Mouse (Mus musculus): ENCODE data around the gene Arih2.

Gene Arih2

DNA sequence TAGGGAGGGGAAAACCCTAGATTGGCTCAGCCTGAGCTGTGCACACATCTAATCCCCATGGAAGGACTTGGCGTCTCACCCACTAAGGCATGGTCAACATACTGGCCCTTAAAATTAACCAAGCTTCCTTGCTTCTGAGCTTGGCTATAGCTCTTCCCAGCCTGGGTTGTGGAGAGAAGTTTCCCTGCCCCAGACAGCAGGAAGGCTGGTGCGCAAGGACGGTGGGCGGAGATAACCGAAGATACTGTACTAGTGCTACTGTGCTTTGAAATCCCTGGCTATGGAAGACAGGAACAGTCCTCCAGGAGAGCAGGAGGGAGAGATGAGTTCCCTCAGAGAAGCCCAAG lies 69.9 kb downstream of the Arih2 start:
- DNase-seq (ENCODE audit: low spot score) = no peak

DNA sequence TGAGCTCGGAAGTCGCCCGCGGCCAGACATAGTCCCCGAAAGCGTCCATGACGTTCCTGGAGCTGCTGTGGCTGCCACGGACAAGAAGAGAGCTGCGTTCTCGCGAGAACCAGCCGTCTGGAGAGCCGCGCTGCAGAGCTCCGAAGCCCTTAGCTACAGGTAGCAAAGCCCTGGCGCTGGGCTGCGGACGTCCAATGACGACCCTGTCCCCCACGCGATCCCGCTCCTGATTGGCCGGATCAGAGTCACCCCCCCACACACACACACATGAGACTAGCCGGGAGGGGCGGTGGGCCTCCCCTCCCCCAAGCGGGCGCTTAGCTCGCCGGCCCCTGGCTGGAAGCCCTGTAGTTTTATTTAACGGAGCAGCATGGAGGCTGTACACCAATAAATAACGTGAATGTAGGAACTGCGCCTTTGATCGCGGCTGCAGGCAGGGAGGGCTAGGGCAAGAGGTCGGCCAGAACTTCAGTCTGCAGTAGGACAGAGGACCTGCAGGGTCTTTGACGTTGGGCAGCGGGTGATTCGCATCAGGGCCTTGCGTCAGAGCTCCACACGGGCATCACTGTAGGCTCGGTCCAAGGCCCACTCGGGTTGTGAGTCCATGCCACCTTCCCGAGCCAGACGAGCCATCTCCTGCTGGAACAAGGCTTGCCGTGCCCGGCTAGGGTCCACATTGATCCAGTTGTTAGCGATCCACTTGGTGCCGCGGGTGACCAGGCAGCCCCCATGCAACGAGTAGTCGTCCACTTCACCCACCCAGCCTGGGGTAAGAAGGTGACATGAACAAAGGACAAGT lies 70.4 kb downstream of the Arih2 start, which contains the start of gene Wdr6:
Wdr6 (minus strand) TSS at position 195 of the 799 bp plus-strand sequence.
- DNase-seq (ENCODE audit: low spot score) = peak; percentile 96

DNA sequence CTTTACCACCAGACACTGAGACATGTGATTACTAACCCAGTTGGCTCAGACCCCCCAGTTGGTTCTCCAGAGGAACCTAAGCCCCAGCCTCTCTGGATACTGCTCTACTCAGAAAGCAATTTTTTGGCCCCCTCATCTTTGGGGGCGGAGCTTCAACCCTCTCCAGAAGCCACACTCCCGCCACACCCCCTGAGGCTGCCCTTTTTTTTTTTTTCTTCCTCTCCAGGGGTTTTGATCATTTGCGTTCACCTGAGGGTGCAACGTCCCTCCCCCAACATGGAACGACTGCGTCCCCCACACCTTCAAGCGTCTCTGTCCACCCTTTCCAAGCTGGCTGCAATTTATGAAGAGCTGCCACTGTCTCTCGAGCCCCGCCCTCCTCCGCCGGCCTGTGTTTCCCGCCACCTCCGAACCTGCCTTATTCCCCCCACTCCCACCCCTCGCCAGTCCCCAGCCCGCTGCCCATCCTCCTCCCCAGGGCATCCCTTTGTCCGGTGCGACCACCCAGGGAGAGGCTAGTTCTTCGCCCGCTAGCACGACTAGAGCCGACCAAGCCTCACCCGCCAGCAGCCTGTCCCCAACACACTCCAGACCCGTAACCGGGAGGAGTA lies 71.1 kb downstream of the Arih2 start:
- DNase-seq (ENCODE audit: low spot score) = peak; percentile 54

DNA sequence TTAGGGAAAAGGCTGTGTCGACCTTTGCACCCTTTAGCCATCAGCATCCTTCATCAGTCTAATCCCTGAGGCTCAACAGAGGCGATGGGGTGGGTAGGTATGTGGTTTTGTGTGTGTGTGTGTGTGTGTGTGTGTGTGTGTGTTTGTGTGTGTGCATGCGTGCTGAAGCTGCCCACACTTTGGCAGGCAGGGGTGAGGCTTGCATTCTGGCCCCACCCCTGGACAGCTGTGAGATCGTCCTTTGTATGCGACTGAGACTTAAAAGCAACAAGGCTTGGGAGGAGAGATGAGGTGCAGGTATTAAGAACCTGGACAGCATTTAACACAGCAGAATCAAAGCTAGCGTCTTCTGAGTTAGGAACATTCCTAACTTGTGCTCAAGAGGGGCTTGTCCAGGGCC lies 72.2 kb downstream of the Arih2 start:
- DNase-seq (ENCODE audit: low spot score) = no peak

DNA sequence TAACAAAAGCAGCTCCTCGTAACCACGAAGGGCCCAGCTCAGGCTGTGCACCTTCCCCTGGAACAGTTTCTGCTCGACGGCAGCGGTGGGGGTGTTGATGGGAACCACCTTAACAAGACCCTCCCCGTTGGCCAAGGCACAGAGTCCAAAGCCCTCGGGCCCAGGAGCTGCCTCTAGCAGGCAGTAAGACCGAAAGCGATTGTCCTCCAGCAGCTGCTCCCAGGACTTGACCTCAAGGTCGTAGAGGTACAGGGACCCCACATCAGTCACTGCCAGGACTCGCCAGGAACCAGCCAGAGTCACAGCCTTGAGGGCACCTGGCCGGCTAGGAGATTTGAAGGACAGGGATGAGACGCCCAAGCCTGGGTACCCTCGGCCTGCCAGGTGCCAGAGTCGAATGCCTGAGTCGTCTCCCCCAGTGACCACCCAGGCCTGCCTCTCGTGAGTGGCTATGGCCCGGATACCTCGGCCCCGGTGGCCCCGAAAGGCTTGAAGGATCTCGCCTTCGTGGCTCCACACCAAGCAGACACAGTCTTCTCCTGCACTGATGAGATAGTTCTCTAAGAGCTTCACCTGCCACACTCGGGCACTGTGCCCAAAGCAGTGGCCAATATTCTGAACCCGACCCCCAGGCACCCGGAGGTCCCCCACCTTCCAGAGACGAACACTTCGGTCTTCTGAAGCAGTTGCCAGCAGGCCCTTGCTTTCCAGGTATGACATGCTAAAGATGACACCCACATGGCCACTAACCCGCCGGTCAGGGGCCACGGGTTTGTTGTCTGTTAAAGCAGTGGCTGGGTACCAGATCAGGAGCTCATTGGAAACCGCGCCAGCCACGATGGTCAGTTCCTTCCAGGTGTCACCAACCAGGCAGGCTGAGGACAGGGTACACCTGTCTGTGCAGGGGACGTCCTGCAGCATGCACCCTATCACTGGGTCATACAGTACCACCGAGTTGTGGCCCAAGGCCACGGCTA lies 73.6 kb downstream of the Arih2 start:
- DNase-seq (ENCODE audit: low spot score) = no peak

DNA sequence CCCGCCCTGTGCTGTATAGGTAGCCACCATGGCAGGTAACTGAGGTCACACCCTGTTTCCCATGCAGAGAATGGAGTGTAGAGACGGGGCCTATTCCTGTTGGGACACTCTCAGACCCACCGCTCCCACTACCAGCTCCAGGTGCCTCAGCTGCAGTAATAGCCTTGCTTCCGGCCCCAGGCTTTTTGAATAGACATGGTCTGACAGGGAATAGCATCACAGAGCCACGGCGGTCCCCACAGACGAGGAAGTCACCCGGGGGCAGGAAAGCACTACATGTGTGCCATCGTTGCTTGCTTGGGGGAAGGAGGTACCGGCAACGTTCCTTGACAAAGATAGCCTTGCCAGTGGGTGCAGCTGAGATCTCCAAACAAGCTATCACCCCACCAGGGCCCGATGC lies 74.3 kb downstream of the Arih2 start:
- no peak for DNase-seq (ENCODE audit: low spot score)

DNA sequence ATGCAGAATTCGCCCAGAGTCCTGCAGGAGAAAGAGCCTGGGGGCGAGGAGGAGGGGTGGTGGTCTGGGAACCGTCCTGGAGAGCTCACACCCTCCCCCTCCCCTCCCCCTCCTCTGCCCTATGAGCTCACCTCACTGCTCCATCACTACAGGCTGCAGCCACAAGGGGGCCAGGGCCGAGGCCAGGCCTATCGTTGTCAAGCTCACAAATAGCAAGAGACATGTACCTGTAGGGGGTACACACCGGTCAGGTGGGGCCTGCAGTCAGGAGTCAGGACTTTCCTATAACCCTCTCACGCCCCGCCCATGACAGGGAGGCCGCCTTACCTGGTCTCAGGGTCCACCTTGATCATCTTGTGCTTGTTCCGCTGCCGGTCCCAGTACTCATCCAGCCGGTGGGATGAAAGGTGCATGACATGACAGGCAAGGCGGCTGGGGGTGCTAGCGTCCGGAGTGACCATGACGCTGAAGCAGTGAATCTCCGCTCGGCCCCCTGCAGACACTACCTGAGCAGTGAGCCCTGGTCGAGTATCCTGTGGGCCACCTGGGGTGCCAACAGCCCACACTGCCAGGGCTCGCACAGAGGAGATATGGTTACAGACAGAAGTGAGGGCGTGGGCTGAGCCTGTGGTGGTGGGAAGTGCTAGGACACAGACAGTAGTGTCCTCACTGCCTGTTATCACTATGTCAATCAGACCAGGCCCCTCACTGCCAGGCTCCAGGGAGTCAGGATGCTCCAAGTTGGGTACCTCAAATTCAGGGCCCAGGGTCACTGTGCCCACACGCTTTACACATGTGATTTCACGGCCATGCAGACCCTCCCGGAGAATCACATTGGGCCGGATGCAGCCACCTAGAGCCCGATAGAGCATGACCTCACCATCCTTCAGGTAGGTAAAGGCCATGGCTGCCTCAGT lies 75.2 kb downstream of the Arih2 start:
- peak; percentile 27 for DNase-seq (ENCODE audit: low spot score)

DNA sequence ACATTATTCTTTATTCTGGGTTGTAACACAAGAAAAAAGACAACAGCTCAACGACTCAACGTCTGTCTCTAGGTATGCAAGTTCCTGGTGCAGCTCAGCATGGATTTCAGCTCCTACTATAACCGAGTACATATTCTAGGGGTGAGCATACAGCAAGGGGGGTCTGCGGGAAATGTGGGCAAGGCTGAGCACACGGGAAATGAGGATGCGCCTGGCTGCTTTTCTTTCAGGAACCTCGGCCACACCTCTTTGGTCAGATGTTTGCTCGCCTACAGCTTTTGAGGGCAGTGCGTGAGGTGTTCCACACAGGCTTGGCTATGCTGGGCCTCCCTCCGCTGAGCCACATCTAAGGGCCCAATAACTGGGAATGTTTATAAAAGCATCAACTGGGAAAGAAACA lies 76.9 kb downstream of the Arih2 start:
- no peak for DNase-seq (ENCODE audit: low spot score)

DNA sequence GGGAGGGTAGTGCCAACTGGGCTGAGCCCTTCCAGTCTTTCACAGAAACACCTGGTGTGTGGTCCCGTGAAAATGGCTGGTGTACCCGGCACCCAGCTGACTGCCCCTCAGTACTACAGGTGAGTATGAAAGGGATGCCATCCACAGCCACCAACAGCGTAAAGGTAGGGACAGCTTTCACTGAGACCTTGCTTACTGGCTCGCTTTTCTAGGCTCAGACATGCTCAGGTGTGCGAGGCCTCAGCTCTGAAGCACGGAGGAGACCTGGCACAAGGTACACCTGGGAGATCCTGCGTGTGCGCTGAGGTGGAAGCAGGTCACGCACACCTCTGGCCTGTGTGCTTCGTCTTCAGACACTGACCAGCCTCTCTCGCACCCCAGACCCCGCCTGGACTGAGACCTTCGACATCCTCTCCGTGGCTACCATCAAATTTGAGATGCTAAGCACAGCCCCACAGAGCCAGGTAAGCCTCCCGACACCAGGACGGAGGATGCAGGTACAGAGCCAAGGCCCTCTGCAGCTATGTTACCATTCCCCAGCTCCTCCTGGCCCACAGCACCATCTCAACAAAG lies 77.7 kb downstream of the Arih2 start:
- no peak for DNase-seq (ENCODE audit: low spot score)

DNA sequence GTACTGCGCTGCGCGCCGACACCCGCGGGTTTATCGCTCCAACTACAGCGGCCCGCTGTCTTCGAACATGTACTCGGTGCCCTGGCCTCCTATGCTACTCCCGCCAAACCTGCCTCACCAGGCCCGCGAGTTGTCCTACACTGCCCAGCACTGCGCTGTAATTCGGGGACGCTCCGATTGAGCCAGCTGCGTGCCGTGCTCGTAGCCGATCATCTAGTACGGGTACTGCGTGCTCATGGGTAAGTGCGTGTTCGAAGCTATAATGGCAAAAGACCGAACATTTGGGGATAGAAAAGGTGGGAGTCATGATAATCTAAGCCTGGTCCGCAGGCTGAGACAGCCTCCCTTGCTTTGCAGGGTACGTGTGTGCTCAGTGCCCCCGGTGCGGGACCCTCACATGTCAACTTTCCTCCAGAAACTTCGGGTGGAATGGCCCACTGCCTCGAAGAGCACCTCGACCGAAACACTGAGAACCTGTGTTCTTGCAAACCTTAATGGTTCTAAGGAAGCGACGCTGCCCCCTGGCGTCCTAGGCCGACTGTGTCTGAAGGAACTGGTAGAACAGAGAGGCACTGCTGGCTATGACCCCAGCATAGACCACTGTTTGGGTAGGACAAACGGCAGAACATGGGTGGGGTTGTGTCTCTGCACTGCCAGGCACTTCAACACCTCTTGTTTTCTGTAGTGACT lies 78.8 kb downstream of the Arih2 start:
- peak; percentile 85 for DNase-seq (ENCODE audit: low spot score)

DNA sequence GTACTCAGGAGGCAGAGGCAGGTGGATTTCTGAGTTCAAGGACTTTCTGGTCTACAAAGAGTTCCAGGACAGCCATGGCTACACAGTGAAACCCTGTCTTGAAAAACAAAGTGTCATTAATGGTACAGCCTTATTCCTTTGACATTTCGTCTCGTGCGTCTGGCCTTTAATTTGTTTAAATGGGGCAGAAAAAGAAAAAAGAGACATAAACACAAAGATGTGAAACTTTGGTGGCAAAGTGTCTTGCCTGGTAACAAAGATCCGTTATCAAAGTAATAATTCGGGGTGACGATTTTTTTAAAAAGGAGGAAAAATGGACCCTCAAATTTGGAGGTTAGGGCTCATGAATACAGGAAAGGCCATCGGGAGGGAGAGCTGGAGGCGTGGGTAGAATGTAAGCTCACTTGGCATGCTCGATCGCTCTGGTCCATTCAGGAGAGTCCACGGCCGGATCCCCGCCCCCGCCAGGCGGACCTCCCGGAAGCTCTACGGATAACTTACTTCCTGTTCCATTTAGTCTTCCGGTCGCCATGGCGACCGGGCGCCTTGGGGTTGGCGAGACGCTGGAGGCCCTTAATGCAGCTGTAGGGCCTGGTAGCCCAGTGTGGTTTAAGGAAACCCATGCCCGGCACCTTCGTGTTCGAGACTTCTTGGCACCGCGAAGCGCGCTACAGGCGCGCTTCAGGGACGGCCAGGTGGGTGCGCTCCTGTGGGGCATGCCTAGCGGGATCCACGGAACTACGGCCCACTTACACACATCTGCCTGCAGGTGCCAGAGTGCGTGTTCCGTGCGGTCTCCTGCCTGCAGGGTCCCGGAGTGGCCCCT lies 79.6 kb downstream of the Arih2 start, which contains the start of gene Dalrd3:
Dalrd3 (plus strand) TSS at position 506 of the 826 bp plus-strand sequence.
- DNase-seq (ENCODE audit: low spot score) = peak; percentile 95

DNA sequence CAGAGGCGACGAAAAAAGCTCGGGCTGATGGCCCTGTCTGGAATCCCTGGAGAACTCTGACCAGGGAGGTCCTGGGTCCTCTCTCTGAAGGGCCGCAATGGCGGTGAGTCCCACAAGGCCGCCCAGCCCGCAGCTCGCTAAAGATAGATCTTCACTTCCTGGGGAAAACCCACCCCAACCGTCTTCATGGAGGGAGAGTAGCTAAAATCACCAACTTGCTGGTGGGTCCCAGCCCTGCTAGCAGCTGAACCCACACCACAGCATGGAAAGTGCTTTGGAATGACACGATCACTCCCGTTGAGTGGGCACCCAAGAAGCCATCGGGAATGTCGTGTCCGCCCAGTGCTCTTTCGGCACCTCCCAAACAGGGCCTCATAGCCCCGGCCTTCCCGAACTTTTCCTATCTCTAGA lies 80.7 kb downstream of the Arih2 start:
- no peak for DNase-seq (ENCODE audit: low spot score)

DNA sequence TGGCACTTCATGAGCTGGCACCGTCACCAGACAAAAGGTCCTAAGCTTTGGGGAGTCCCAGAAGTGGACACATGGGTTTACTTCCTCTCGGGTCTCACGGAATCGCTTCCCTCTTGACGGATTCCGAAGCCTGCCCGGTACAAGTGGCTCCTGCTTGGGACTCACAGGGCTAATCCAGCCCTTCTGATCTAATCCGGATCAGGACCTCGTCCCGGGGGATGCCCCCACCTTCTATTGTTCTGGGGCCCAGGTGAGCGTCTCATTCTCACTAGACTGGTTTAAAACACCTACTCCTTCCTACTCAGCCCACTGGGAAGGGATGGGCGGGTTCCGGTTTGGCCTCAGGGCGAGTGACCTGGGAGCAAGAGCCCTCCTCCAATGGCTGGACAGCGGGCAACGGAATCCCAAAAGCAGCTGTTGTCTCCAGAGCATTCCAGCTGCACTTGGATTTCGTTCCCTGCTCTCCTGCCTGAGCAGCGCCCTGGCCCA lies 81.2 kb downstream of the Arih2 start:
- DNase-seq (ENCODE audit: low spot score) = peak; percentile 32

DNA sequence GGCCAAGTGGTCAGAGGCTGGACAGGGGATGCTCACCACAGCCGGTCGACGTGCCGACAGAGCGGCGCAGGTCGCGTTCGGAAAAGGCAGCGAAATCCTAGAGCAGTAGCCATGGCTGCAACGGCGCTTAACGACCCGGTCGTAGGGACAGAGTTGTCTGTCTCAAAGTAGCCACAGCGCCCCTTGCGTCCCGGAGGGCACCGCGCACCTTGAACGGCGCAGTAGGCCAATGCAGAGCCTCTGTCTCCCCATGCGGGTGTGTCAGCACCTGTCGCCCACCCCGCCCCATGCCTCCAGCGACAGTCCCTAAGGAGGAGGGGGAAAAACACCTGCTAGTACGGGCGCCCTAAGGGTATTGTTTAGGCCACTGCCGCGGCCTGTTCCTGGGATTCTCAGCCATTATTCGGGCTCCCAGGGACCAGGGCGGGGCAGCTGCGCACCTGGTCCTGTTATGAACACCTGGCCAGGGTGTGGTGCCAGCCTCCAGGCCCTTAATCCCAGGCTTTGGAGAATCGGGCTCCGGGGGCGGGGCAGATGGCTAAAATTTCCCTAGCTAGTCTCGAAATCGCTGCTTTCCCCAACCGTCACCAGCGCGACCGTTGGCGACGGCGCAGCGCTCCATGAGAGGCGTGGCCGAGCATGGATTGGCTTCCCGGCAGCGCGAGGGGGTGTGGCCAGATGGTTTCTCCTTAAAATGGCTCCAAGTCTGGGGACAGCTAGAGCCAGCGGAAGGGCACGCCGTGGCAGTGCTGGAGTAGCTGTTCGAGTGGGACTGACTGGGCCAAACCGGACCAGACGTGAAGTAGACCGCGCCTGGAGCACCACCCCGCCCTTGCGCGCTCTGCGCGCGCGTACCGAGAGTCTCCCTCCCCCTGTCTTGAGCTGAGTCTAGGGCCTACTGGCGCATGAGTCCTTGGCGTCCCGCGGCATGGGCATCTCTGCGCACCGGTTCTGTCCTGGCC lies 82.1 kb downstream of the Arih2 start, which contains the start of gene Ndufaf3:
Ndufaf3 (minus strand) TSS at position 620 of the 962 bp plus-strand sequence.
- peak; percentile 97 for DNase-seq (ENCODE audit: low spot score)

DNA sequence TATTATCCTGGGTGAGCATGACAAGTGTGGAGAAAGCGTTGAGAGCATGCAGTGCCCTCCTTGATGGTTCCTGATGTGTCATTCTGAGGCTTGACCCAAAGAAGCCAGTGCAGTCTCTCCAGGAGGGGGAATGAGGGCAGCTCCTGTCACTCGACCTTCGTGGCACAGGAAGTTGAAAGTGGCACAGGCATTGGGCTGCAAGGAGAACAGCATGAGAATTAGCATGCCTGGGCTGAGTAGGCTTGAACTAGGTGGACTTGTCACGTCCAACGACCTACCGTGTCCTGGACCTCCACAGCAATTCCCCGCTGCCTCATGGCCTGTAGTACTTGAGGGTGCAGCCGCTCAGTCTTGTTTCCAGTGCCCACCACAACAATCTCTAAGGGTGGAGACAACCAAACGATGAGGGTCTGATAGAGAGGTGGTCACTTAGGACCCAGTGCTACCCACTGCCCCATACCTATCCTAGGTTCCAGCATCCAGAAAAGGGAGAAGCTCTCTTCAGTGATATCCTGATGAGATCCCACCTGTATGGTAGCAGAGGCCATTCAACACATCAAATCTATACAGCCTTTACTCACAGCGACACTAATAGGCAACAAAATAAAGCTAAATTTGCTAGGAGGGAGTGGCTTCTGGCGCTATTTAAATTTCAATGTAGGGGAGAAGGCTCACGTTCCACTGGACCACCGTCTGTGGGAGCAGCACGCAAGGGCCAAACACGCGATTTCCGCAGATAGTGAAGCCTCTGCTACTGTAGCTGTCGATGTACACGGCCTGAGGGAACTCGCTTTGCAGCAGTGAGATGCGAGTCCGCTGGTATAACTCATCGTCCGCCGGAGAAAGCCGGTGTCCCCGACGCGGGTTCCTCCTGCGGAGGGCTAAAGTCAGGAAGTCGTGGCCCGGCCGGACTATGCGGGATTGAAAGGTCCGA lies 83.0 kb downstream of the Arih2 start:
- DNase-seq (ENCODE audit: low spot score) = peak; percentile 16

DNA sequence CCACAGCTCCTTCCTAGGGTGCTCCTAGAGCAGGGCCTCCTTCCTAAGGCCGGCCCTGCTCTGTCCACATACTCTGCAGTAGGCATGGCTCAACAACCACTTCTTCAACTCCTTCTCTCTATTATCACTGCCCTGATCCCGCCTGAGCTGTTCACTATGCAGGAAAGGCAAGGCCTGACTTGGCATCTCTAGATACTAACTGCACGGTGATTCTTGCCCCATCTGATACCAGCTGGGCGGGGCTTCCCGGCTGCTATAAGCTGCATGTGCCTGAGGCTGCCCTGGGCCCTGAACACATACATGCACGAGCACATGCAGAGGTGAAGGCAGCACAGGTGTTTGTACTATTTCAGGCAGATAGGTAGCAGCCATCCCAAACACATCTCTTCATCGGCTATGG lies 85.1 kb downstream of the Arih2 start:
- DNase-seq (ENCODE audit: low spot score) = no peak

DNA sequence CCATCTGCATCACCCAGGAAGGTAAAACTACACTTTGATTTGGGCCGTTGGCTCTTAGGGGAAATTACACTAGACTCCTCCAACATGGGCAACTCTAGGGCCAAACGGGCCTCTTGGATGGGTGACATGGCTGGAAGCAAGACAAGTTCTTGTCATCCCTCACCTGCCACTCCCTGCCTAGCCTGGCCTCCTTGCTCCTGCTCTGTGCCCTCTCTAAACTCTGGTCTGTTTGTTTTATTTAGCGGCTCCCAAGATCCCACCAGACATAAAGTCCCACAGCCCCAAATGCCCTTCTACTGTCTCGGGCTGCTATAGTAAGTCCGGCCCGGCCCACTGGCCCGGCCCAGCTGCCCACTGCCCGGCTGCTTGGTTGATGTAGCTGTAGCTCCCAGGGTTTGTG lies 85.5 kb downstream of the Arih2 start:
- no peak for DNase-seq (ENCODE audit: low spot score)

Data from lung, postnatal 25 days (tissue).